Mouse (Mus musculus) urinary bladder, postnatal 4 days (tissue): ENCODE data around the gene Purb.

Source experiments
- DNase-seq, 2 experiments: peaks; one replicate each; pipeline ENCODE4 v3.0.0; 2021 to 2022; ENCODE audit warnings: low spot score in 2 of 2

The Purb gene

DNA sequence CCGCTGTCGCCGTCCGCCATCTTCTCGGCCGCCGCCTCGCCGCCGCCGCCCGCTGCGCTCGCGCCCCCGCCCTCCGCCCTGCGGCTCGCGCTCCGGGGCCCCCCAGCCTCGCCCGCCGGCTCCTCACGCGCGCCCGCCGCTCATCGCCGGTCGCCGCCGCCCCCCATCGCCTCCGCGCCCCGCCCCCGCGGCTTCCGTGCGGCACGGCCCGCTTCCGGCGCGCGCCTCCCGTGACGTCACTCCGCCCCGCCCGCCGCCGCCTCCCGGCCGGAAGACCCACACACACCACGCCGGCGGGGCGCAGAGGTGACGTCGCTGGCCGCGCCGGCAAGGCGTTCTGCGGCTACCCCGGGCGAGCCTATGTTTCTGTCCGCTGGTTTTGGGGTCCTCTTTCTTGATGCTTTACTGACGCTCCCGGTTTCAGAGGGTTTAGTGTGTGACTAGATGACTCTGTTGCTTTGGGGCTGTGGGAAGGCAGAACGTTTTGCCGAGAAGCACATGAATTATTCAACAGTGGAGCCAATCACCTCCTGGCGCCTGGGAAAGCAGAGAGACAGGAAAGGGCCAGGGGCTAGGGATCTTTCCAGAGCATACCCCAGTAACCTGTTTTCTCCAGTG, at the start of gene Purb:
Gene Purb (minus strand): TSS at position 51 of the 618 bp plus-strand sequence.
- DNase-seq = peak; percentile 89 to 92

DNA sequence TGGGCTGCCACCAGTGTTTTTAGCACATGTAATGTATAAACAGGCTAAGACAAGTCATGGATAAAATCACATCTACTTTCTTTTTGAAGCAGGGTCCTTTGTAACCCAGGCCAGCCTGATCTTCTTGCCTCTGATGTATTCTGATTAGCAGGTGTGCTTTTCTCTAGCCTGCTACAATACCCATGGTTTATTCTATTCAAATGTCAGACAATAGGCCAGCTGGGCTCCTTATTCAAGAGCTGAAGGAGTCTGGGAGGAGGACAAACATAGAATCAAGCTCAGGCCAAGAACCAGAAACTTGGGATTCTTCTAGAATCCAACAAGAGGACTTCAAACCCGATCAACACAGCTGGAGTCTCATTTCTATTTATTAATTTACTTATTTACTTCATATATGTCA, 49.5 kb upstream of the Purb start:
- no peak for DNase-seq

DNA sequence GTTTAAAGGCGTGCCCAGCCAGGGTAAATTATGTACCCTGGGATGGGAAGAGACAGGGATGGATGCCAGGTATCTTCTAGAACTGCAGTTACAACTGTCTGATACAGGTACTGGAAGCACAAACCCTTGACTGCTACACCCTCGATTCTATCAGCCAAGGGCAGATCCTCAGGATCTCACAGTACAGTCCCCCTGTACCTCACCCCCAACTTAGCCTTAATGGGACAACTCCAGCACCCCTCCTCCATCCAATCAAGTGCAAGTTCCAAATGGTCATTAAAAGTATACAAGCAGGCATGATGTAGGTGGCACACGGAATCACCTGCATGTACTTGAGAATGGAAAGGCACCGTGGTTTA, 49.1 kb upstream of the Purb start:
- no peak for DNase-seq

DNA sequence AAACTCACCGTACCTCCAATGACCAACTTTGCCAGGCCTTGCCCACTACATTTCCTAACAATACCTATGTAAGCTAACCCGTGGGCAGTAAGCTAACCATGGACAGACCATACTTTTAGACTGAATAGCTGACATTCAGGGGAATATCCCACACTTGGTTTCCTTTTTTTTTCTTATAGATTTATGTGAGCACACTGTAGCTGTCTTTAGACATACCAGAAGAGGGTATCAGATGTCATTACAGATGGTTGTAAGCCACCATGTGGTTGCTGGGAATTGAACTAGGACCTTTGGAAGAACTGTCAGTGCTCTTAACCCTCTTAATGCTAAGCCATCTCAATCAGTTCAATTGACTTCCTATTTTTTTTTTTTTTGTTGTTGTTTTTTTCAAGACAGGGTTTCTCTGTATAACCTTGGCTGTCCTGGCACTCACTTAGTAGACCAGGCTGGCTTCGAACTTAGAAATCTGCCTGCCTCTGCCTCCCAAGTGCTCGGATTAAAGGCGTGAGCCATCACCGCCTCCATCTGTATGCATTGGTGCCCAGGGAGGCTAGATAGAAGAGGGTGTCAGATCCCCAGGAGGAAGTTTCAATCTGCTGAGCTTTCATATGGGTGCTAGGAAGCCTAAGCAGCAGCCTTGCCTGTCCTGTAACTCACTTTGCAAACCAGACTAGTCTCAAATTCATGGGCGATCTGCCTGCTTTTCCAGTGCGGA, 48.6 kb upstream of the Purb start:
- DNase-seq = no peak

DNA sequence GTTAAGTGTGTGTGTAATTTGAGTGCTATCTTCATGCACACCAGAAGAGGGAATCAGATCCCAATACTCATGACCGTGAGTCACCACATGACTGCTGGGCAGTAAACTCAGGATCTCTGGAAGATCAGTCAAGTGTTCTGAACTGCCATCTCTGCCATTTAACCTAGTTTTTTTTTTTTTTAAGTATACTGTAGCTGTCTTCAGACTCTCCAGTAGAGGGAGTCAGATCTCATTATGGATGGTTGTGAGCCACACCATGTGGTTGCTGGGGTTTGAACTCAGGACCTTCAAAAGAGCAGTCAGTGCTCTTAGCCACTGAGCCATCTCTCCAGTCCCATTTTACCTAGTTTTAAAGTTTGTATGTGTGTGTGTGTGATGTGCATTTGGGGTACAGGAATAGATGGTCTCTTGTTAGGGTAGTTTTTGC, 48.0 kb upstream of the Purb start:
- DNase-seq = no peak

DNA sequence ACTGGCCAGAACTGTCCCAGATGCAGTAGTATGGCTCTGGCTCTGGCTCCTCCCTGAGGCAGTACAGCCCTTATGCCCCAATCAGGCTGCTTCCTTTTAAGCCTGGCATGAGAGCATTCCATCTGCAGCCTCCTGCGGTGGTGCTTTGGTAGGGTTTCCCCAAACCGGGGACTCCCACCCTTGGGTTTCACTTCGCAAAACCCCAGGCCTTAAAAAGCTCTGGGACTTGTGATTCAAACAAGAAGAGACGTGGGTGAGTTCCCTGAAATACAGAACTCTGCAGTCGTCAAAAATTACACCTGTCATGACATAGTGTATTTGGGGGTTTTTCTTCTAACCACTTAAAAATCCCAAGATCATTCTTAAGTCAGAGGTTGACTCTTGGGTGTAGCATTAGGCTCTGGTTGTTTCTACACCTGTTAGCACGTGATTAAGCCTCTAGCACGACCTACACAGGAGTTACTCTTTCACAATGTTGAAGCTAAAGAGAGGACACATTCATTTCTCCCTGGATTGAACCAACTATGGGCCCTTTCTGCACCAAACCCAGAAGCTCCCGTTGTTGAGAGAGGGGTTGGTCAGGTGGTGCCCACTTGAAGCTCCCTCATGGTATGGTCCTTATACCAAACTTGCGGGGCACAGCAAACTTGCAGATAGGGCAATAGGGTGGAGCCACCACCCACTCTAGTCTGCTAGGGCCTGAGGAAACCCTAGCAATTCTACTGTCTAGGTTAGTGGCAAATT, 47.2 kb upstream of the Purb start:
- no peak for DNase-seq

DNA sequence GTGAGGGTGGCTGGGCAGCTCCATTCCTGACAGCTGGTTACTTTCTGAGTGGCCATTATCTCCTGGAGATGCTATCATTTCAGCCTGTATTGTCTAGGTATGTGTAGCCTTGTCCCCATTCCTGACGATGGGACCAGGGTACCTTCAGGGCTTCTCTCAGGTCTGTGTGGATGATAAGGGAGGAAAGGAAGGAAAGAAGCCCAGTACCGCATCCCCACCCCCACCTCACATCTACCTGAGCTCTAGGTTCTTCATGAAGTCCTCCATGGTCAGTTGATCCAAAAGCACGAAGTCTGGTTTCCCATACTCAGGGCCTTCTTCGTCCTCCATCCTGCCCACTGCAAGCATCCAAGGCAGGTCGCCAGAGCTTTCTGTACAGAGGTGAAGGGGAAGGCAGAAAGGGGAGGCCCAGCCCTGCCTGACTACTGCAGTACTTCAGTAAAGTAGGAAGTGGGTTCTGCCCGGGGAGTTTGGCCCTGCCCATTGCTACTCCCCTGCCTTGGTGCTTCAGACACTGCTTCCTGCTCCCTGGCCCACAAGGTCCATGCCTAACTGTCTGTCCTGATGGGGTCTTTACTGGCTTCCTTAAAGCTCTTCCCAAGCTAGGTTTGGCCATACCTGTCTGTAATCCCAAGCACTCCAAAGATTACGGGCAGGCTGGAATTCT, 44.9 kb upstream of the Purb start, which contains the start of gene Myo1g:
Gene Myo1g (minus strand): TSS at position 459 of the 667 bp plus-strand sequence.
- DNase-seq = no peak

DNA sequence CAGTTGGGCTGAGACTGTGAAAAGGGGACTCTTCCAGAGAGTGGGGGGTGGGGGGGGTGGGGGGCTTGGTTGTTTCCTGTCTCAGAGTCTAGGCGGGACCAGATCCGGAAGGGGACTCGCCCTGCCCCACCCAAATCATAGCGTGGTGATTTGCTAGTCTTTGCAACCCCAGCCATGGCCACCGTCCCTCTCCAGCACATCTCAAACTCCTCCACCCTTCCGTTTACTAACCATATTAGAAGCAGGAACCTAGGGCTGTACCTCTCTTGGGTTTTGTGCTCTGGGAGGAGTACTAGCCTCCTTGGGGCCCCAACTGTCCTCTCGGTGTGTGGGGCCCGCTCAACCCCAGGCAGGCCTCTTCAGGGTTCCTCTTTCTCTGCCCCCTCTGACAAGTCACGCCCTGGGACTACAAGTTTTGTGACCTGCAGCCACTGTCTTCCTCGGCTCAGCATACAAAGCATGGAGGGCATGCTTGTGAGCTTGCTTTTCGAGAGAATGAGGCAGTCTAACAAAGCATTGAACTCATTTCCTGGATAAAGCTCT, 43.8 kb upstream of the Purb start:
- no peak for DNase-seq

DNA sequence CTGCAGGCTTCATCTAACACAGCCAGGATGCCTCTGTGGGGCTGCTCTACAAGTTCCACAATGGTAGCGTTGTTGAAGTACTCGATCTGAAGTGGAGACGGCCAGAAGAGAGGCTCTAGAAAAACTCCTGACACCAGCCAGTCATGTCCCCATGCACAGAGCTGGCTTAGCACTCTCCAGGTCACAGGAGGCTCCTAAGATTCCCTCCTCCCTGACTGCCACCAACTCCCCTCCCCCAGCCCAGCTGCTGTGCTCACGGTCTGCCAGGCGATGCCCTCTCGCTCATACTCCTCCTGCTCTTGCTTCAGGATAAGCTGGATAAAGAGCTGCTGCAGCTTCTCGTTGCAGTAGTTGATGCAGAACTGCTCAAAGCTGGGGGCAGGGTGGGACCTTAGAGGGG, 39.1 kb upstream of the Purb start:
- no peak for DNase-seq

DNA sequence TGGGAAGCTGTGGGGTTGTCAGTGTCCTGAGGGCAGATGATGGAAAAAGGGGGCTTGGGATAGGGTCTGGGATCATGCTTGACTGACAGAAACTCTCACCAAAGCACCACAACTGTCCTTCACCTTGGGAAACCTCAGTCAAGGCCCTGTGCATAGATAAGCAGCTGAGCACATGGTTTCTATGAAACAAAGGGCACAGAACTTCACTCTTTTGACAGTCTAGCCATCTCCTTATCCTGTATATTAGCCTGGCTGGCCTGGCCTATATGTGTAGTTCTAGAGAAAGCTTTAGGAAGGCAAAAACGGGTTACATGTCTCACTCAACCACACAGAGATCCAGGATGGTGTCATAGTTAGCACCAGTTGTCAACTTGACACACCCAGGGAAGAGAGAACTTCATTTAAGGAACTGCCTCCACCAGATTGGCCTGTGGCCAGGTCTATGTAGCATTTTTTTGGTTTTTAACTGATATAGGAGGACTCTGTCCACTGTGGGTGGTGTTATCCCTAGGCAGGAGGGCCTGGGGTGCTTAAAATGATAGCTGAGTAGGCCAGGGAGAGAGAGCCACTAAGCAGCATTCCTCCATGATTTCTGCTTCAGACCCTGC, 32.7 kb upstream of the Purb start:
- DNase-seq = no peak

DNA sequence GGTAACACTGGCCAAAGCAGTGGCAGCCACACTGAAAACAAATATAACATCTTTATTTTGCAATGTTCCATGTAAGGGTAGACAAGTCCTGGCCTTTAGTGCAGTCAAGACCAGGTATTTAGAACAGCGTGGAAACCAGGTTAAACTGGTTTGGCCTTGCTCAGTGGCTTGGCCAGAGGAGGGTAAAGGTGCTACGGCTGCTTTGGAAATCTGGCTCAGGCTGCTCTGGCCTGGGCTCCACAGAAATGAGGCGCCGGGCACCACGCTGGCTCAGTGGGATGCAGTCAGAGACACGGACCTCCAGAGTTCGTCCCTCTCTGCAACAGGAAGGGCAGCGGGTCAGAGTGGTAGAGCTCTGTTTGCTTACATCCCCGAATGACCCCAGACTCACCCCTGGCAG, 30.8 kb upstream of the Purb start:
- no peak for DNase-seq

DNA sequence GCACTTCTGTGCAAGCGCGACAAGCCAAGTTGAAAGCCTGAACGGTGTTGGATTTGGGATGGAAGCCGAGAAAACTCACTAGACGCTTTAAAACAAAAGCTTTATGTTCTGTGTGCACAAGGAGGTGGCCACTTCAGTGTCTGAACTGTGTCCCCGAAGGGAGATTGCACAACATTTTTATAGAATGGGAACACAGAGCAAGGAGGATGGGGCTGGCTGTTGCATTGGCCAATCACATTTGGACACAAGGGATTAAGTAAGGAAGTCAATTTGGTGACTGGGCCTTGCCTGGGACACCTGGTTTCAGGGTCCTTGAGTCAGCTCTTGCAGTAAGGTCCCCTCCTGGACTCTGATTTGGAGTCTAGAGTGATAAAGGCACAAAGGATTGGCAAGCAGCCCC, 29.0 kb upstream of the Purb start:
- no peak for DNase-seq

DNA sequence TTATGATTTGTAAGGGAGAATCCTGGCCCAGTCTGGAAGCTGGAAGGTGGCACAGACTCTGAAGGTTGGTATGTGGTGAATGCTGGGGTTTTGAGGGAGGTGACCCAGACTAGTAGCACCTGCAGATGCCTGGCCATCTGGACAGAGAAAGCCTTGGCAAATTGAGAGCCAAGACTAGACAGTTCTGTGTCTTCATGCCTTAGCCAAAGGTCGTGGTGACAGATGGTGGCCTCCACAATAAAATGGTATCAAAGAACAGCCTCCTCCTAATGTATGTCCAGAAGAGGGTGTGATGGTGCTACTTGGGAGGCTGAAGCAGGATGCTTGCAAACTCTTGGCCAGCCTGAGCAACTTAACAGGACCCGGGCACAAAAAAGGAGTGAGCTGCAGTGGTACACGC, 28.5 kb upstream of the Purb start:
- DNase-seq = no peak

DNA sequence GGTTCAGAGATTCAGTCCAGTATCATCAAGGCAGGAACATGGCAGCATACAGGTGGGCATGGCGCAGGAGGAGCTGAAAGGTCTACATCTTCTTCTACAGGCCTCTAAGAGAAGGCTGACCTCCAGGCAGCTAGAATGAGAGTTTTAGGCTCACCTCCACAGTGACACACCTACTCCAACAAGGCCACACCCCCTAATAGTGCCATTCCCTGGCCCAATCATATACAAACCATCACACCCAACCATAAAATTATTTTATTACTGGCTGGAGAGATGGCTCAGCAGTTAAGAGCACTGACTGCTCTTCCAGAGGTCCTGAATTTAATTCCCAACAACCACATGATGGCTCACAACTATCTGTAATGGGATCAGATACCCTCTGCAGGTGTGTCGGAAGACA, 26.8 kb upstream of the Purb start:
- DNase-seq = no peak

DNA sequence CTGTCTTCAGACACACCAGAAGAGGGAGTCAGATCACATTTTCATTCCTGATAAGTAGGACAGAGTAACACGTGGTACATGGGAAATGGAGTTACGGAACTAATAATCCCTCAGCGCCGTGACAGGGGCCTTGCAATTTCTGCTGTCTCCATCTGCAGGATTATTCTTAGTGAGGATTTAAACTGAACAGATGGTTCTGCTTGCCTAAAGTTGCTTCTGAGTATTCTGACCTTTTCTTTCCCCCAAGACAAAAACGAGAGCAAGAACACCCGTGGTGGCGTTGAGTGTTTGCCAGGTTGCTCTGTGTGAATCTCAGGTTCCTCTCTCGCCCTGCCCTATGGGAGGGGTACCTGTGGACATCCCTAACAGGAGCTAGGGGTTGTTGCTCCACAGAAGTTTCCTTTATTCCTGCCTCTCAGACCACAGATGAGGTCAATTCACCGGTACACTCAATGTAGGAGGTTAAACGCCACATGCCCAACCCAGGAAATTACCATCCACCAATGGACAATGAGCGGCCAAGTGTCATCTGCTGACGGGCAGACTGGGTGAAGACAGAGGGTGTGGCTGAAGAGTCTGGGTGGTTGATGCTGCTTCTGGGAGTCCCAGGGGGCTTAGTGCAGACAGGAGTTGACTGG, 21.7 kb upstream of the Purb start:
- no peak for DNase-seq

DNA sequence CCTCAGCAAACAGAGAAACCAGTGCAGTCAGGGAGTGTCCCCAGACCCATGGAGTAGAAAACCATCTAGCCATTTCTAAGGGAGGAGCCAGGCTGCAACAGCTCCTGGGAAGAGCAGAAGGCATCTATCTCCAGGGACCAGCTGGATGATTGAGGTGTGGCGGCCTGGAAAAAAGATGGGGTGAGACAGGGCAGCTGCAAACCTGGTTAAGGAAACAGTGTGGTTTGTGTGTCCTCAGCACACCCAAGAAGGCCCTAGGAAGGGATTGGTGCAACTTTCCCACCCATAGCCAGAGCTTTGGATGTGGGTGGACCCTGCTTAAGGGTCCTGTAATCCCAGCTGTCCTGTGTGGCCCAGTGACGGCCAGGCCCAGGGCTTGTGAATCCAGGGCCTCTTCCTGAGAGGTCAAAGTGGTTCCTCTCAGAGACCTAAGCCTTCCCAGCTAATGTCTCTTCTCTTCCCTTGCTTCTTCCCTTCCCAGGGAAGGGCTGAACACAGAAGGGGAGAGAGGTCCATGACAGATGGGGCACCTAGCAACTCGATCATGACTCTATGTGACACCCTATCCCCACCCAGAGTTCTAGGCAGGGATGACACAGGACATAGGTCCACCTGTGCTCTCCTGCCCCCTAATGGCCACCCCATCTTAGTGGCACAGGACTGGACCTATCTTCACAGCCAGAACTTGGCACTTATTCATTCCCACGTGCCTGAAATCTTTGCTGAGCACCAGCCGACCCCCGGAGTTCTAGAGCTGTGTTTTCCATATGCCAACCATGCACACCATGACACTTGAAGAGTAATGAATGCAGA, 14.2 kb upstream of the Purb start:
- DNase-seq = no peak

DNA sequence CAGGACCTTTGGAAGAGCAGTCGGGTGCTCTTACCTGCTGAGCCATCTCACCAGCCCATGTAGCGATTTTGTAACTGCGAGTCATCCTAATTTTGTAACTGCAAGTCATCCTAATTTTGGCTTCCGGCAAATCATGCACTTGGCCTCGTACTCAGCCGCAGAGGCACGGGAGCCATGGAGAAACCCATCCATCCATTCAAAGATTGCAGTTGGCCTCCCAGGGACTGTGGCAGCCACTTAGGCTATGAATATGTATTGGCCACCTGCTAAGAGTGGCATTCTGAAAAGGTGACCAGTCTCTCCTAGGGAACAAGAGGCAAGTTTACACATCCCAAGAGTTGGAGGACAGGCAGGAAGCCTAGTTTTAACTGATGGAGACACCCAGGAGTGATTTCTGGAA, 13.5 kb upstream of the Purb start:
- DNase-seq = no peak

DNA sequence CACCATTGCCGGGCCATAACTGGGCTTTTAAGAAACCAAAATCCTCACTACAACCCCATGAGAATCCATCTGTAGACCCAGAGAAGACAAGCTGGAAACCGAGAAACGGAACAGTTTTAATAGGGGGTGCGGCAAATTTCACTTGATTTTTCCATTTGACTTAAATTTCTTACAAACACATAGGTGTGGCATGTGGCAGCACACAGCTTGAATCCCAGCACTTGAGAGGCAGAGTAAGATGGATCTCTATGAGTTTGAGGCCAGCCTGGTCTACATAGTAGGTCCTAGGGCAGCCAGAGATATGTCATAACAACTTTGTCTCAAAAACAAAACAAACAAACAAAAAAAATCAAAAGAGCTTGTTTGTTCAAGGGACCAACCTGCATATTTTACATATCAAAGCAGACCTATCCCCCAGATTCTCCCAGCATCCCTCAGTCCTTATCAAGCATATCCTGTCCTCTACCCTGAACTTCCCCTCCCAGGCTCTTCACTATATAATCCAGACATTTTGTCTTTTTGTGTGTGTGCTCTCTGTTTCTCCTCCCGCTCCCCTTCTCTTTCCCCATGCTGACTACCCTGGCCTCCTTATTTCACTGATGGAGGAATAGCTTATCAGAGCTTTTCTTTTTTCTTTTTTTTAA, 12.4 kb upstream of the Purb start:
- no peak for DNase-seq

DNA sequence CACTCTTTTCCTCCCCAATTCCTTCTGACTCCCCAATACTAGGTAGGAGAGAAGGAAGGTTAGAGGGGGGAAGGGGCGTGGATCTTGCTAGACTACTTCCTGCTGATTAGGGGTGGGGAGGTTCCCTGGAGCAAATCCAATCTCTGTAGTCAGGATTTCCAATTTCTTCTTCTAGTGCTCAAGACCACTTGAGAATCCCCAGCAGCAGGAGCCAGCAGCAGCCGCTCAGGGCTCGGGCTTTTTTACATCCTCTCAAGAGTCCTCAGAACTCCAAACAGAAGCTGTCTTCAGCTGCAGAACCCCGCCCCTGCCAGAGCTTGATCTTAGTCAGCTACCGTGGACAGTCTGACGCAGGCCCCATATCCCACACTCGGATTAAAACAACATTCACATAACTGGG, 11.8 kb upstream of the Purb start:
- no peak for DNase-seq

DNA sequence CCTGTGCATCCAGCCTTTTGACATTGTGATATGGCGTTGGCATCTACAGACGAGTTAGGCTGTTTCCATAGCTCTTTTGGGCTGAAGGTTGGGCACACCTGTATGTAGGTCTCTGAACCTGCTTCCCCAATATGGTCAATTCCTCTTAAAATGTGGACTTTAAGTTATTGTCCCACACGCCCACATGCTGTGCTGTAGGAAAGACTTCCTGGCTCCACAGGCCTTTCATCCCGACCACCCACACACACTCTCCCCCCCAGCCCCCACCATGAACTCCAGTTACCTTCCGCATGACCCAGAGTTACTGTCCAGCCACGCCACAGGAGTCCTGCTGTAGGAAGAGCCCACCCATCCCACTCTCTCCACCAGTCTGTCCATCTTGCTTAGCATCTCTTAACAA, 11.2 kb upstream of the Purb start:
- DNase-seq = no peak
